Mouse (Mus musculus) stomach, postnatal 0 days (tissue): ENCODE data around the gene Trpt1.

Experiments used
- CTCF ChIP-seq: IDR thresholded peaks from 2 replicates; pipeline ENCODE4 v1.5.1; 2016; ENCODE audit warnings: antibody characterized with exemption, low read depth, mild to moderate bottlenecking, moderate library complexity
- EP300 ChIP-seq: optimal IDR thresholded peaks from 2 replicates; pipeline ENCODE3; 2016; ENCODE audit warnings: antibody characterized with exemption

- no peak for TF ChIP-seq EP300
- no peak for TF ChIP-seq CTCF
Observed at GRCm38 (mm10) chr19:6973581-6974190, 22.2 kb upstream of the Trpt1 start.
